9 mouse cellular contexts compared by ENCODE assay signal in the genomic region with DNA sequence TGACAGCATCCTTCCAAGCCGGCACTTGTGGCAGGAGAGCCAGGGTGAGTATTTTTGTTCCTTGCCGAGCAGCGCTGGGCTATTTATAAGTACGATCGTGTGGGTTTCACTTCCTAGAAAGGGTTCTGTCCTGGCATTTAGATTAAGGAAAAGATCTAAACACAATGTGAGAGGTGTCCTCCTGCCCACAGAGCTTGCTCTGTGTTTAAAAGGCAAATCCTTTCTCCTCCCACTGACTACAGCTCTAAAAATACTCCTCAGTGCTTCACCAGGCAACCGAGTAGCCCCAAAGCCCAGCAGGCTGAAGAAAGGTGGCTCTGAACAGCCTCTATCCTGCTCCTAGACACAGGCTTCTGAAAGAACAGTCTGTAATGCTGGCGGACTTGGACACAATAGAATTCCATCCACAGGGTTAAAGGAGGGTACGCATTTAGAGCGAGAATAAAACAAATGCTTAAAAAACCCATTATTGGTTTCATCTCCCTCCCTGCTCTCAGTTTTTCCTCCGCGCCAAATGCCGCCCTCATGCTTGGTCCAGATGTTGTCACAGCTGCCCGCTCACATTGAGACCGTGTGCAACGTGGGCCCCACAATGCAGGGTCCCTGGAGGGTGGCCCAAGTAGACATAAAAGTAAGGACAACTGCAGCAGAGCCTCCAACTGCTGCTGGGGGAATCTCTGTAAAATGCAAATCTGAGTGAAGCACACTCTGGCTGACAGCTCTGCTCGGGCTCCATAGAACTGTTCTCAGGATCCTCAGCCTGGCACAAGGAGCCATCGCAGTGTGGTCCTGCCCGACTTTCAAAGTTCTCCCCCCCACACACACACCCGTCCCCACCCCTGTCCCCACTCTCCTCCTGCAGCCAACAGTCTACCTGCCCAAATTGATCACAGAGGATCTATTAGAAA.
A peak's percentile ranks its signal among the peaks of the same experiment; 100 is the strongest.
DNase-seq lines count a peak whose midpoint lies in the region; ATAC-seq lines count a peak whose summit lies in the region.
"Had no signal": no experiment of that assay in that cellular context is flagged by ENCODE, and none has a peak within 500 bp of the region (broad histone marks: within the 10 kb centered on the region; RNA-seq: fewer than 3 reads in every experiment).

No protein-coding gene starts in this region.

- ATAC-seq in forebrain, embryonic 15.5 days (replicated peaks) = no peak
- no peak for ATAC-seq in limb, embryonic 11.5 days (ENCODE audit: insufficient number of reproducible peaks, low FRiP score, low TSS enrichment, low read depth)
- no peak for ATAC-seq in liver, embryonic 12.5 days

- no peaks in the 10 kb centered on the region for H3K36me3 ChIP-seq in forebrain, embryonic 10.5 days (replicated peaks)
- no peaks in the 10 kb centered on the region for H3K36me3 ChIP-seq in forebrain, embryonic 15.5 days
- H3K36me3 ChIP-seq in limb, embryonic 11.5 days (ENCODE audit: control insufficient read depth, insufficient read depth, low read length) = no peaks in the 10 kb centered on the region
- no peaks in the 10 kb centered on the region for H3K36me3 ChIP-seq in liver, embryonic 12.5 days

- peaks cover 99% of the 10 kb centered on the region for H3K27me3 ChIP-seq in forebrain, embryonic 10.5 days (ENCODE audit: poor library complexity, severe bottlenecking)
- H3K27me3 ChIP-seq in forebrain, embryonic 15.5 days = peaks cover 71% of the 10 kb centered on the region
- no peaks in the 10 kb centered on the region for H3K27me3 ChIP-seq in limb, embryonic 11.5 days (ENCODE audit: control insufficient read depth, insufficient read depth, low read length)
- peaks cover 17% of the 10 kb centered on the region; the same call in 1 of the 2 replicates for H3K27me3 ChIP-seq in liver, embryonic 12.5 days (replicated peaks)

- peaks cover 60% of the 10 kb centered on the region for H3K4me1 ChIP-seq in forebrain, embryonic 10.5 days
- H3K4me1 ChIP-seq in forebrain, embryonic 15.5 days = peaks cover 43% of the 10 kb centered on the region
- peaks cover 31% of the 10 kb centered on the region for H3K4me1 ChIP-seq in limb, embryonic 11.5 days (ENCODE audit: control insufficient read depth, insufficient read depth, low read length)
- H3K4me1 ChIP-seq in liver, embryonic 12.5 days = no peaks in the 10 kb centered on the region

- no peak overlapping the region for H3K4me2 ChIP-seq in forebrain, embryonic 15.5 days (replicated peaks)
- no peak overlapping the region for H3K4me2 ChIP-seq in limb, embryonic 11.5 days (ENCODE audit: low read depth, severe bottlenecking)
- H3K4me2 ChIP-seq in liver, embryonic 12.5 days = no peak overlapping the region

- H3K4me3 ChIP-seq in forebrain, embryonic 10.5 days = peak overlapping the region; percentile 3; the same call in 1 of the 2 replicates
- no peak overlapping the region for H3K4me3 ChIP-seq in forebrain, embryonic 15.5 days
- no peak overlapping the region for H3K4me3 ChIP-seq in limb, embryonic 11.5 days (ENCODE audit: low read depth, low read length)
- H3K4me3 ChIP-seq in liver, embryonic 12.5 days = no peak overlapping the region

- H3K9me3 ChIP-seq in forebrain, embryonic 10.5 days = no peaks in the 10 kb centered on the region
- H3K9me3 ChIP-seq in forebrain, embryonic 15.5 days = no peaks in the 10 kb centered on the region
- no peaks in the 10 kb centered on the region for H3K9me3 ChIP-seq in limb, embryonic 11.5 days (ENCODE audit: control insufficient read depth, low read length)
- no peaks in the 10 kb centered on the region for H3K9me3 ChIP-seq in liver, embryonic 12.5 days (replicated peaks)

- WGBS in forebrain, embryonic 10.5 days = 39% methylated on average over 19 of the region's 19 CpGs
- 26% methylated on average over 19 of the region's 19 CpGs for WGBS in forebrain, embryonic 15.5 days
- WGBS in limb, embryonic 11.5 days = 61% methylated on average over 19 of the region's 19 CpGs
- WGBS in liver, embryonic 12.5 days (ENCODE audit: insufficient replicate concordance) = 58% methylated on average over 19 of the region's 19 CpGs

- H3K27ac ChIP-seq in forebrain, embryonic 10.5 days = no peak overlapping the region
- no peak overlapping the region for H3K27ac ChIP-seq in forebrain, embryonic 15.5 days (replicated peaks)
- peak overlapping the region; percentile 60 for H3K27ac ChIP-seq in limb, embryonic 11.5 days (replicated peaks; ENCODE audit: low read depth, low read length)
- no peak overlapping the region for H3K27ac ChIP-seq in liver, embryonic 12.5 days

- H3K9ac ChIP-seq in forebrain, embryonic 15.5 days (replicated peaks) = no peak overlapping the region
- H3K9ac ChIP-seq in limb, embryonic 11.5 days (ENCODE audit: low read length) = peak overlapping the region; percentile 17; the same call in 1 of the 2 replicates
- no peak overlapping the region for H3K9ac ChIP-seq in liver, embryonic 12.5 days

- DNase-seq in forebrain, embryonic 10.5 days (ENCODE audit: extremely low spot score, low spot score) = no peak
- peak; percentile 46 to 52 for DNase-seq in right cerebral cortex, adult 2 months (ENCODE audit: low spot score in 2 of 2)
- no peak for DNase-seq in right cerebral cortex, postnatal 10 days (ENCODE audit: low spot score in 2 of 2)
- DNase-seq in limb, embryonic 11.5 days (ENCODE audit: low spot score) = peak; percentile 23
- DNase-seq in telencephalon, adult 2 months (ENCODE audit: low read depth, low spot score) = peak; percentile 43
- no peak for DNase-seq in natural killer cell, adult 2 months (ENCODE audit: low spot score in 2 of 2)
- DNase-seq: kidney, adult 8-10 months had no signal

Comparison
In these comparisons a context has a peak if more than half of its experiments do, and no peak if none do; other contexts are left out.
1. DNase-seq: peak in right cerebral cortex, adult 2 months (2 of 2), limb, embryonic 11.5 days (single experiment) and telencephalon, adult 2 months (single experiment); none in forebrain, embryonic 10.5 days (single experiment), right cerebral cortex, postnatal 10 days (0 of 2) and natural killer cell, adult 2 months (0 of 2).